Mouse (Mus musculus) spleen, adult 18-20 months (tissue): ENCODE data around the gene Npr1.

Experiments used
- DNase-seq, 2 experiments: peaks; one replicate each; pipeline ENCODE4 v3.0.0; 2022; ENCODE audit warnings: mixed read lengths in 2 of 2

Gene Npr1

DNA sequence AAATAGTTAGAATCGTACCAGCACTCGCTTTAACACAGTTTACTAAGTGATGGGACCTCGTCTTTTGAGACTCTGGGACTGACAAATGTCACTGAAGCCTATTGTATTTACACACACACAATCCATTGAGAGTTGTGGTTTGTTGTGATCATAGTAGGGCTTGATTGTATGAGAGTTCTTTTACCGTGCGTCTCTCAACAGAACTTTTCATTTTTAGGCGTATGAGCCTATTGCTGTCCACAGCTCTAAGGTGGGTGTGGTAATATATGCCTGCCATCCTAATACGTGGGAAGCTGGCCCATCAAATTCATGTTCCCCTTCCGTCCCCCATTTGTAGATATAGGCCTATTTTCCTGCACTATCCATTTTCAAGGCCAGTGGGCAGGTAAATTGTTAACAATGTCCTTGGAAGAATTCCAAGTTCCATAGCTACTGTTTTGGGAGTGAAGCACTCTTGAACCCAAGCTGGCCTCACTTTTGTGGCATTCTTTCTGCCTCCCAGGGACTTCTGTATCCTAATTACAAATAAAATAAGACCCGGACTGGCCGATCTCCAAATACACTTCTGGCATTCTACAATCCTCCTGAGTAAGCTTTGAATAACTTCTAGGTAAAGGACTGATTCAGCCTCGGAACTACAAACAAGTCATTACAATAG lies 31.5 kb downstream of the Npr1 start:
- DNase-seq: no peak

DNA sequence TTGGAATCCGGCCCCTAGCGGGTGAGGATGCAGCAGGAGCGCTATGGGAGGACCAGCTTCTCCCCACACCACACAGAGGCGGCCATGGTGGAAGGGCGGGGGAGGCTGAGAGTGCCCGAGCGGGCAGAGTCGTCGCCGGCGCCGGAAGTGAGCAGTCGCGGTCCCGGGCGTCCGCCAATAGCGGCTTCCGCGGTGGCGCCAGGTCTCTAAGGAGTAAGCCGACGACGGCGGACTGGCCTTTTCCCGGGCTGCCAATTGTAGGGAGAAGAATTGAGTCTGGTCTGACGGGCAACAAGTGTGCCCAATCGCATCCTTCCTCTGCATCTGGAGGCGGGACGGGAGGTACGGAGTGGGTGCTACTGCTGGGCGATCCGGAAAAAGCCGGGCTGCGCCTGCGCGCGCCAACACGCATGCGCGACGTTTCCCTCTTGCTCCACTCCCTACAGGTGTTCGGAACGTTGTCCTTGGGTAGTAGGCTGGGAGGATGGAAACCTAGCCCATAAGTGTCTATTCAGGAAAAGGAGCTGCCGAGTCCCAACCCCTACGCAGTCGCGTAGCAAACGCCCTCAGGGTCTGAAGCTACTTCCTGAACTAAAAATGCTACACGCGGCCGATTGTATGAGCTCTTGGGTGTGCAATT lies 32.2 kb downstream of the Npr1 start, which contains the start of gene Ints3:
TSS of gene Ints3 (minus strand) at position 242 of the 640 bp plus-strand sequence.
- DNase-seq: peak; percentile 98 to 99

DNA sequence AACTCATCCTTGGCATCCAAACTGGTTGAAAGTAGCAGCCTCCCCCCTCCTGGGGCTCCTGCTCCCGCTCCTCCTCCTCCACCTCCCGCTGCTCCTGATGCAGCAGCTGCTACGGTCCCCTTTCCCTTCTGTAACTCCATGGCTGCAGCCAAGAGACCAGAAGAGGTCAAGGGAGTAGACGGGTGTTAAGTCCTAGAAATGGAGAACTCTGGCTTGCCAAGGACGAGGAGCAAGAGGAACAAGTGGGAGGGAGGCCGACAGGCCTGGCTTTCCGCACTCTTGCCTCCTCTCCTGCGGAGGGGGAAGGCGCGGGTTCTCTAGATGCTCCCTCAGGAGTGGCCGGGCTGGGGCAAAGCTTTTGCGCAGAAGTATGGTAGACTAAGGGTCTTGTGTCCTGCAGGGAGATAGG lies 32.9 kb downstream of the Npr1 start:
- no peak for DNase-seq

DNA sequence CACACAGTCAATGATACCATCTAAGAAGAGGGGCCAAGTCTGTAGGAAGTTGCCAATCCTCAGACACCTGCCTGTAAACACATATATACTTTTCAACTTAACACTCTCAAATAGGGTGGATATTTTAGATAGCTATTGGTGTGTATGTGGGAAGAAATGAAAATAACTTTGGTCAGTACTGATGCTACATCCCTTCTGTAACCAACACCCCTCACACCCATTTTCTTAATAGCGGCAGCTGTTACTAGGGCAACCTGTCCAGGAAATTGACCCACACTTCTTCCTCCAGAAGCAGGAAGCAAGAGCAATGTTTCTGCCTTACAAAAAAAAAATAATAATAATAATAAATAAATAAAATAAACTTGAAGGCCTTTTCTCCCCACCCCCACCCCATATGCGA lies 33.3 kb downstream of the Npr1 start:
- no peak for DNase-seq

DNA sequence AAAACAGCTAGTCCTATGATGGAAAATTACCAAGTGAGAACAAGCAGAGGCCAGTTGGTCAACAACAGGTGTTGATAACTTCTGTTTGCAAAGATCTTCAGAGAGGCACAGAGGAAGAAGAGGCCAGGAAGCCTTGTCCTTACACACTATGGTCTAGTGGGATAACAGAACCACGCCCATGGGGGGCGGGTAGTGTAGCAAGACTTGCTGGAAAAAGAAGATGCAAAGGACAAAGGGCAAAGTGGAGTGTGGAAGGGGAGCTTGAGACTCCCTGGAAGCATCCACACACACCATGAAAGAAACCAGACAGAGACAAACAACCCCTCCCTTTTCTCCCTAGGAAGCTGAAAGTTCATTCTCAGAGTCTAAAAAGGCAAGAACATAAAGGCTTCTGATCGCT lies 36.1 kb downstream of the Npr1 start:
- no peak for DNase-seq

DNA sequence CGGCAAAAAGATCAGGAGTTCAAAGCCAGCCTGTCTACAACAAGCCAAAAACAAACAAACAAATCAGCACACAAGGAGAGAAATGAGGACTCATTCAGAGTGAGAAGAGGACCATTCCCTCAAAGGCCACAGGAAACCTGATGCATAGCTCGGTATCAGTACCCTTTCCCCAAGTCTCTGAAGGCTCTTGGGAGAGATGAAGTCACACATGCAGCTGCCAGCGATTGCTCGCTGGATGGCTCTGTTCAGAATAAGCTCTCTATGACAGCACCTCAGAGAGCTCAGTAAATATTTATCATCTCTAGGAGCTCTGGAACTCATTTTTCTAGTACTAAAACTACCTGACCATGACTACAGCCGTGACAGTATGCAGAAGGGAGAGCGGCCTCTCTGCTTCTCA lies 37.5 kb downstream of the Npr1 start:
- DNase-seq: no peak

DNA sequence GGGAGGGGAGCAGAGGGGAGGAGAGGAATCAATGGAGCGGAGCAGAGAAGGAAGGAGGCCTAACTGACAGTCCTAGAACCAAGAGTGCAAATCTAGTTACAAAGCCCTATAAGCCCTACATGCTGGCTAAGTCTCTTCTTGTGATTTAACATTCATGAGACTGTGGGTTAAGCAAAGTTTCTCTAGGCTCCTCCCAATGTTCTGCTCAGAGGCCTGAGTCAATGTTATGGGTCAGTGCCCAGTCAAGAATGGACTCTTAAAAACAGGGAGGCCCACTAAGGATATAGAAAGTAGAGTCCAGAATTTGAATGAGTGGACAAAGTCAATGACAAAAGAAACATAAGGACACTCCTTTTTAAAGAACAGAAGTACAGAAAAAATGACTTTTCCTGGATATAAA lies 38.1 kb downstream of the Npr1 start:
- DNase-seq: no peak

DNA sequence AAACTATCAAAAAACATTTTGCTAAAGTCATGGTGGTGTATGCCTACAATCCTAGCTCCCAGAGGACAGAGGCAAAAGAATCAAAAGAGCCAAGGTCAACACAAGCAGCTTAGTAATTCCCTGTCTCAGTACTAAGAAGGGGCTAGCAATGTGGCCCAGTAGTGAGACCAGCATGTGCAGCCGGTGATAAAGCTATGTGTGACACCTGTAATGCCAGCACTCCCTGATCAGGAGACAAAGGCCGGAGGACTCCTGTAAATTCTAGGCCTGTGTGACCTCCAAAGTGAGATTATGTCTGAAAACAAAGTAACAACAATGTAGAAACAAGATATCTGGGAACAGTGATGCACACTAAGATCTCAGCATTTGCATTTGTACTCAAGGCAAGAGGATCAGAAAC lies 40.2 kb downstream of the Npr1 start:
- DNase-seq: no peak

DNA sequence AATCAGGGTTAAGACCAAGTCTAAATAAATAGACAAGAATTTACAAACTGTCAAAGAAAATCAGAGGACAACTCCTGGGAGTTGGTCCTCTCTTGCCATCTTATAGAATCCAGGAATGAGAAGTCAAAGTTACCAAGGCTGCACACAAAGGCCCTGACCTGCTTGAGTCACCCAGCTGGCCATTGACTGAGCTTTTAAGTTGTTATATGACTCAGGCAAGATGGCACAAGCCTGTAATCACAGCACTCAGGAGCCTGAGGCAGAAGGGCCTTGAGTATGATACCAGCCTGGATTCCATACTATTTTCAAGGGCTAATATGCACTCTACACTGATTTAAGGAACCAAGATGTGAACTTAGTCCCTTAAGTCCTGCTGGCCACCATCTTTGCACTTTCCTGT lies 42.1 kb downstream of the Npr1 start:
- DNase-seq: no peak

DNA sequence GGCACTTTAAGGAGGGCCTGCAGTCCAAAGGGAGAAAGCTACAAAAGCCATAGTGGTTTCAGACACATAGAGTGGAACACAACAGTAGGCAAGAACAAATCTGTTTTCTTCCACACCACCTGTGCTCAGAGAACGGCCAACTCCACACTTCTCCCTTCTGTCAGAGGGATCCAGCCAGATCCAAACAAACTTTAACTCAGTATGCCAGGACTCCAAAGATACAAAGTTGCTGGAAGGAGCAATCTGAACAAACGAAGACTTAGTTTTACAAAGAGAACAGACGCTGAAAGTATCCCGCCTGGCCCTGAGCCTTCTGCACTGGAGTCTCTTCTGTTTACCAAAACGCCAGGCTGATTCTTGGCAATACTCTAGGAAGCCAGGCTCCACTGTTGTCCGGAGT lies 45.0 kb downstream of the Npr1 start:
- DNase-seq: no peak

DNA sequence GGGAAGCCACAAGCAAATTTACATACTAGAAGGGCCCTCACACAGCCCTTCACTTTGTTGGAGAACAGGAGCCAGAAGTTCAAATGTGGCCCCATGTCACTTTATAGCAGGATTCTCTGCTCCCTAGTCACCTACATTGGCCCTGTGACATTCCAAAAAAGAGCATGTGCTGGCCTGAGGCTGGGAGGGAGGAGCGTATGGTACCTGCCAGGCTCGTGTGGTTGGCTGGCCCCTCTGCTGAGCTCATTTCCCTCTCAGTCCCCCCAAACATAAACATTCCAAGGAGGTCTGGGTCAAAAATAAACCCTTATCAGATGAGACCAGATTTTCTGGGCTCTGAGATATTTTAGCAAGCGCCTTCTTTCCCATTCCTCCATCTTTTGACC lies 52.7 kb downstream of the Npr1 start:
- DNase-seq: no peak

DNA sequence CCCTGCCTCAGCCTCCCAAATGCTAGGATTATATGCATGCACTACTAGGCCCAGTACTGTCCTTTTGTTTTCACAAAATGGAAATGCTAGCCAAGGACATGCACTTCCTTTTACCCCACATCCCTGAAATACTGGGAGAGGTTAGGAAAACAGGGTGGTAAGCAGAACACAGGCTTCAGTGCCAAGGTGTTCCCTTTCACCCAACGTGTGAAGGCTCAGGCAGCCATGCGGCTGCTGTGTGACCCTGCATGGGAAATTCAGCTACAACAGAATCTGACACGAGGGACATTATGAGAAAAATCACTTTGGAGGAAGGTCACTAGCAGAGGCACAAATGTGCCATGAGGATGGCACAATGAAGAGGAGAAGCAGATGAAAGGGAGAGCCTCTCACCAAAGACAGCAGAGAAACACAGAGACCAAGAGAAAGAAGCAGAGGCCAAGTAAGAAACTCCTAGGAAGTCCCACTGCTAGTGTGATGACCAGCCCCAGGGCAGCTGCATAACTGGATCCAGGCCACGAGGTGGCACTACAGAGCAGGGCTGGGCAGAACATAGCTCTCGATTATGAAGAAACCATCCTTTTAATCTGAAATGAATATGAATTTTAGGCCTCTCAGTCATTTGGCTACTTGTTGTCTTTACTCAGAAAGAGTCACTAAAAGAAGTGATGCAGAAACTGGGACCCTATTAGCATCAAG lies 53.2 kb downstream of the Npr1 start:
- peak; percentile 35 to 73 for DNase-seq

DNA sequence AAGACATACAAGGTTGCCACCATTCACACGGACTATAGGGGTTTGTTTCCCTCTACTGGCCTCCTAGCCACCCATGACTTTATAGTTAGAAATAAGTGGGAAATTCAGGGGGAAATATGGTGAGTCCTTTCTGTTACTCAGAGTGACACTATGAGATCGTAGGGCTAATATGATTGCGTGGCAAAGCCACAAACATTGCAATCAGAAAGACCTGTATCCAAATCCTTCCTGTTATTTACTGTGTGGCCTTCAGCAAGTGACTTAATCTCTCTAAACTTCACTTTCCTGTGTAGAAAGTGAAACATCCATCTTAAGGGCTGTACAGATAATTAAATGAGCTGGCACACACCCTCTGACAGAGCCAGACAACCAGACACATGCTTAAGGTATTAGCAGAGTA lies 56.9 kb downstream of the Npr1 start:
- DNase-seq: no peak

DNA sequence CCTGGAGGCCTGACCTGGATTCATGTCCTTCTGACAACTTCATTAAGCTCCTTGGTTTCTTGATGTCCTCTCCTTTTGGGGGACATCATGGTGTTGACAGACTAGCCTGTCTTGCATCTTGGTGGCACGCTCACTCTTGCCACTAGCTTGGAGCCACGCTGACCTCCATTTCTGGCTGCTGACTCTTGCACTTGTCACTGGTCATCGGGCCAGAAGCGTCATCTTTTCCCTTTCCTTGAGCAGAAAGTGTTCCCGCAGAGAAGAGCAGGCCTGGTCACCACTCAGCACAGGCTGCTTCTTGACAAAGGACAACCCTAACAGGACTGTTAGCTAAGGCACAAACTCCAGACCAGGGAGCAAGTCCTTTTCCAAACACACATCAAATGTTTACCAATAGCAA lies 59.3 kb downstream of the Npr1 start:
- DNase-seq: no peak

DNA sequence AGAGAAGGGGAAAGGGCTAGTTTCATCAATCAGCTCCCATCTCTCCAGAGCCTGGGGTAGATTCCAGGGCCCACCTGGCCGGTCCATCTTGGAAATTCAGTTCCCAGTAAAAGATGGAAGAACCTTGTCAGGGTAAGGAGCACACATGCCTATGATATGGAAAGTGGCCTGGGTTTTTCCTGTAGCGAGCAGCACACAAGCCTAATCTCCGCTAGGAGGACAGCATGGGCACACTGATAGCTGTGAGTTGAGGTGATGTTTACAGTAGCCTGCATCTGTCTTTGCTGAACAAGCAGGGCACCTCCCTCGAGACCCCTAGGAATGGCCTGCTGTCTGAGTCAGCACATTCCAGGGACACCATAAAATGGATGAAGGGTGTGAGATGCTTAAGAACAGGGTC lies 61.1 kb downstream of the Npr1 start:
- no peak for DNase-seq

DNA sequence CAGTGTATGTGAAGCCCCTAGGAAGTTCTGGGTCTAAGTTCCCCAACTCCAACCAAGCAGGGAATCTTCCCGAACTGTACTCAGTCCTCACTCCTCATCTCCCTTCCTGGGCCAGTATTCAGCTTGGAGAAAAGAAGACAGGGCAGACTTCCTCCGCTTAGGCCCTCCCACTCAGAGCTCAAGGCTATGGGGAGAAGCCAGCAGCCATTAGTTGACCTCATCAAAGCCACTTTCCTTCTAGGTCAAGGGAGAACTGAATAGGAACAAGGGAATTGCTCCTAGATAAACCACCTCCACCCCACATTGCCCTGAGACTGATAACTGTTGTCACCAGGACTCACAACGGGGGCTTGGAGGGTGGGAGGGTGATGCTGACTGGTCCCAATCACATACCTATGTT lies 61.5 kb downstream of the Npr1 start:
- no peak for DNase-seq

DNA sequence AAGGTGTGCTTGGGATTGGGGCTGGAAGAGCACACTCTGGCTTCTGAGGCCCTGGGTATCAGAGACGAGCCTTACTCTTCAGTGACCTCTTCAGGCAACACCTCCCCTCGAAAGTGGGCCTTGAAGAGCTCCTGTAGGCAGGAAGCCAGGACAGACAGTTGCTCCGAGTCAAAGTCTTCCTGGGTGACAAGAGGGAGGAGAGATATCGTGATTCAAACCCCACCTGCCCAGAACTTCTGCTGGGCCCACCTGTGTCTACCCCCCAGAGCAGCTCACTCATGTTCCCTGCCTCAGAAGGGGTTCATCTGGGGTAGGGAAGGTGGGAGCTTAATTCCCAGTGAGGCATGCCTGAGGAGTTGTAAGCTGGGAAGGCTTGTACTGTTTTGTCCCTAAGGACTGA lies 64.7 kb downstream of the Npr1 start:
- no peak for DNase-seq
